Mouse (Mus musculus) midbrain, embryonic 16.5 days (tissue): ENCODE measurements around the gene Spata45. TPM values are rescaled to one million over a fixed set of nuclear protein-coding genes. Genes with fewer than 3 reads are reported as not detected.

Source experiments
- ATAC-seq: fragments of 200-750 bp; cut with Nextera tagmentation; 2 replicates; pipeline ENCODE4 v1.8.0; 2017; ENCODE audit warnings: moderate TSS enrichment
- H3K27ac ChIP-seq: fragments of 300-500 bp; sonication (generic); 2 replicates; pipeline ENCODE4 v1.5.1; 2014; ENCODE audit warnings: mild to moderate bottlenecking, low read length, mixed read lengths
- H3K27me3 ChIP-seq: fragments of 300-500 bp; sonication (generic); 2 replicates; pipeline ENCODE4 v1.6.1; 2014; ENCODE audit warnings: low read depth, low read length, mixed read lengths; ENCODE audit not compliant: control insufficient read depth, insufficient read depth
- H3K36me3 ChIP-seq: fragments of 300-500 bp; sonication (generic); 2 replicates; pipeline ENCODE4 v1.6.1; 2014; ENCODE audit warnings: mild to moderate bottlenecking, low read length, moderate library complexity, mixed read lengths; ENCODE audit not compliant: control insufficient read depth, insufficient read depth
- H3K4me1 ChIP-seq: fragments of 300-500 bp; sonication (generic); 2 replicates; pipeline ENCODE4 v1.6.1; 2014; ENCODE audit warnings: mild to moderate bottlenecking, low read length, mixed read lengths; ENCODE audit not compliant: control insufficient read depth, insufficient read depth
- H3K4me2 ChIP-seq: fragments of 300-500 bp; sonication (generic); 2 replicates; pipeline ENCODE4 v1.6.1; 2014; ENCODE audit warnings: mild to moderate bottlenecking, low read length, mixed read lengths
- H3K4me3 ChIP-seq: fragments of 300-500 bp; sonication (generic); 2 replicates; pipeline ENCODE4 v1.5.1; 2014; ENCODE audit warnings: low read depth, mild to moderate bottlenecking, low read length, moderate library complexity, mixed read lengths
- H3K9ac ChIP-seq: fragments of 300-500 bp; sonication (generic); 2 replicates; pipeline ENCODE4 v1.6.1; 2014; ENCODE audit warnings: low read depth, low read length, mixed read lengths
- H3K9me3 ChIP-seq: fragments of 300-500 bp; sonication (generic); replicated peaks from 2 replicates; pipeline ENCODE4 v1.6.1; 2014; ENCODE audit warnings: mild to moderate bottlenecking, low read length, mixed read lengths; ENCODE audit not compliant: control insufficient read depth, poor library complexity, severe bottlenecking
- WGBS: fragments of 180-500 bp; shearing (Covaris S2); extraction: QIAGEN DNeasy Blood & Tissue Kit; methylation state at CpG from one replicate; pipeline ENCODE4 v1.1.7; 2014; 5-methylcytosine and 5-hydroxymethylcytosine counted together
- polyA plus RNA-seq: library from polyadenylated mRNA; unstranded; fragments of >200 nt; fragmentation: Nextera tagmentation; extraction: Ambion mirVana; gene quantifications from 2 replicates; pipeline ENCODE4 v1.2.1, GENCODE M21; 2015

Spata45 gene
- polyA plus RNA-seq, 1 experiment from 2014 or later: not detected

GRCm38 (mm10) chr1:191070259-191070658 lies 33.8 kb downstream of the Spata45 start:
- H3K36me3 ChIP-seq: no peaks in the 10 kb centered on the region
- H3K4me1 ChIP-seq: no peaks in the 10 kb centered on the region
- no peak overlapping the region for H3K9ac ChIP-seq
- no peak overlapping the region for H3K4me2 ChIP-seq
- WGBS: 84% methylated on average over 4 of the region's 4 CpGs
- no peak overlapping the region for H3K27ac ChIP-seq
- no peak overlapping the region for H3K4me3 ChIP-seq
- no peaks in the 10 kb centered on the region for H3K9me3 ChIP-seq
- ATAC-seq: no peak
- no peaks in the 10 kb centered on the region for H3K27me3 ChIP-seq

- Histone ChIP-seq H3K4me3 (no peak overlapping the region), H3K4me2 (no peak overlapping the region), H3K27me3 (no peaks in the 10 kb centered on the region), H3K27ac (no peak overlapping the region), H3K9me3 (no peaks in the 10 kb centered on the region), H3K9ac (no peak overlapping the region), H3K36me3 (no peaks in the 10 kb centered on the region), H3K4me1 (no peaks in the 10 kb centered on the region)
- no peak for ATAC-seq
- 93% methylated on average over 6 of the region's 6 CpGs for WGBS
Measured at GRCm38 (mm10) chr1:191071613-191072012, 35.2 kb downstream of the Spata45 start.

GRCm38 (mm10) chr1:191072329-191072913 lies 36.0 kb downstream of the Spata45 start:
- Histone ChIP-seq H3K36me3 (no peaks in the 10 kb centered on the region), H3K4me2 (no peak overlapping the region), H3K9me3 (no peaks in the 10 kb centered on the region), H3K9ac (no peak overlapping the region), H3K27ac (no peak overlapping the region), H3K4me3 (no peak overlapping the region), H3K4me1 (no peaks in the 10 kb centered on the region), H3K27me3 (no peaks in the 10 kb centered on the region)
- no peak for ATAC-seq
- 94% methylated on average over 16 of the region's 16 CpGs for WGBS

GRCm38 (mm10) chr1:191073001-191073400 lies 36.6 kb downstream of the Spata45 start:
- Histone ChIP-seq H3K9ac (no peak overlapping the region), H3K36me3 (no peaks in the 10 kb centered on the region), H3K4me1 (no peaks in the 10 kb centered on the region), H3K4me3 (no peak overlapping the region), H3K27me3 (no peaks in the 10 kb centered on the region), H3K27ac (no peak overlapping the region), H3K4me2 (no peak overlapping the region), H3K9me3 (no peaks in the 10 kb centered on the region)
- ATAC-seq: no peak
- WGBS: 80% methylated on average over 6 of the region's 6 CpGs

- Histone ChIP-seq H3K36me3 (no peaks in the 10 kb centered on the region), H3K27me3 (no peaks in the 10 kb centered on the region), H3K4me3 (no peak overlapping the region), H3K27ac (no peak overlapping the region), H3K4me2 (no peak overlapping the region), H3K4me1 (no peaks in the 10 kb centered on the region), H3K9me3 (no peaks in the 10 kb centered on the region), H3K9ac (no peak overlapping the region)
- 91% methylated on average over 4 of the region's 4 CpGs for WGBS
- ATAC-seq: no peak
Measured at GRCm38 (mm10) chr1:191073486-191073885, 37.0 kb downstream of the Spata45 start.

- no peaks in the 10 kb centered on the region for H3K36me3 ChIP-seq
- WGBS: 72% methylated on average over 10 of the region's 10 CpGs
- H3K4me3 ChIP-seq: no peak overlapping the region
- H3K27me3 ChIP-seq: no peaks in the 10 kb centered on the region
- no peak overlapping the region for H3K27ac ChIP-seq
- no peak for ATAC-seq
- H3K9me3 ChIP-seq: no peaks in the 10 kb centered on the region
- no peak overlapping the region for H3K4me2 ChIP-seq
- H3K4me1 ChIP-seq: no peaks in the 10 kb centered on the region
- no peak overlapping the region for H3K9ac ChIP-seq
Measured at GRCm38 (mm10) chr1:191075199-191075883, 38.9 kb downstream of the Spata45 start.

- Histone ChIP-seq H3K4me1 (no peaks in the 10 kb centered on the region), H3K9me3 (no peaks in the 10 kb centered on the region), H3K27ac (no peak overlapping the region), H3K27me3 (no peaks in the 10 kb centered on the region), H3K4me3 (no peak overlapping the region), H3K36me3 (no peaks in the 10 kb centered on the region), H3K4me2 (no peak overlapping the region), H3K9ac (no peak overlapping the region)
- 93% methylated on average over 8 of the region's 8 CpGs for WGBS
- ATAC-seq: no peak
Measured at GRCm38 (mm10) chr1:191083230-191083629, 46.8 kb downstream of the Spata45 start.

- H3K27me3 ChIP-seq: no peaks in the 10 kb centered on the region
Measured at GRCm38 (mm10) chr1:191084951-191085559, 48.6 kb downstream of the Spata45 start.

GRCm38 (mm10) chr1:191085597-191085996 lies 49.2 kb downstream of the Spata45 start:
- Histone ChIP-seq H3K9ac (no peak overlapping the region), H3K4me1 (no peaks in the 10 kb centered on the region), H3K27me3 (no peaks in the 10 kb centered on the region), H3K4me2 (no peak overlapping the region), H3K36me3 (no peaks in the 10 kb centered on the region), H3K27ac (no peak overlapping the region), H3K4me3 (no peak overlapping the region), H3K9me3 (no peaks in the 10 kb centered on the region)
- ATAC-seq: no peak
- 82% methylated on average over 12 of the region's 12 CpGs for WGBS

More at GRCm38 (mm10) chr1:191084951-191085559, 48.6 kb downstream of the Spata45 start:
- H3K9ac ChIP-seq: no peak overlapping the region
- WGBS: 70% methylated on average over 5 of the region's 5 CpGs
- no peaks in the 10 kb centered on the region for H3K36me3 ChIP-seq
- H3K4me1 ChIP-seq: no peaks in the 10 kb centered on the region
- no peak overlapping the region for H3K4me2 ChIP-seq
- no peaks in the 10 kb centered on the region for H3K9me3 ChIP-seq
- ATAC-seq: no peak
- no peak overlapping the region for H3K27ac ChIP-seq
- H3K4me3 ChIP-seq: no peak overlapping the region
